Mouse (Mus musculus) C2C12 (cell line): ENCODE measurements around the gene Foxj2.

Source experiments
- CTCF ChIP-seq: IDR thresholded peaks from one replicate; pipeline ENCODE4 v1.5.1; 2011; ENCODE audit not compliant: control insufficient read depth, insufficient read depth, insufficient read length
- MAX ChIP-seq: IDR thresholded peaks from one replicate; pipeline ENCODE4 v1.6.1; 2011; ENCODE audit warnings: mild to moderate bottlenecking, control low read depth
- MYOD1 ChIP-seq: IDR thresholded peaks from one replicate; pipeline ENCODE4 v1.6.1; 2011; ENCODE audit warnings: low read depth; ENCODE audit not compliant: control insufficient read depth, insufficient read length

DNA sequence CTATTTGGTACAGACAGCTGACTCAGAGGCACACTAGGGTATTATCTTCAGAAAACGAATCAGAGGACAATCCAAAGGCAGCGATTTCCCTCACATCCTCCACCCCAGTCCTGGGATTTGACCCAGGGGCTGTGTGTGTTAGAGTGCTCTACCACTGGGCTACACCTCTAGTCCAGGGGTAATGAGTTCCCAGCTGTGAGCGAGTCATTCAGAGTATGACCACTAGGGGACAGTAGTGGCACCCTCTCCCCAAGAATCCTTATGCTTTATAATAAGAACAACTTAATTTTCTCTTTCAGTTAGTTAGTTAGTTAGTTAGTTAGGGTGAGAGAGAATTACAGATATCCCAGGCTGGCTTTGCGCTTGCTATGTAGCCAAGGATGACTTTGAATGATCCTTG is 14.7 kb downstream of the Foxj2 start:
- no peak for TF ChIP-seq CTCF
- no peak for TF ChIP-seq MYOD1
- TF ChIP-seq MAX: no peak
